Mouse (Mus musculus): ENCODE data around the gene Fam189a1. TPM values are rescaled to one million over a fixed set of nuclear protein-coding genes. Genes with fewer than 3 reads are reported as not detected.

Gene Fam189a1
- polyA plus RNA-seq, 1 experiment from 2014 or later: 0.26 TPM

DNA sequence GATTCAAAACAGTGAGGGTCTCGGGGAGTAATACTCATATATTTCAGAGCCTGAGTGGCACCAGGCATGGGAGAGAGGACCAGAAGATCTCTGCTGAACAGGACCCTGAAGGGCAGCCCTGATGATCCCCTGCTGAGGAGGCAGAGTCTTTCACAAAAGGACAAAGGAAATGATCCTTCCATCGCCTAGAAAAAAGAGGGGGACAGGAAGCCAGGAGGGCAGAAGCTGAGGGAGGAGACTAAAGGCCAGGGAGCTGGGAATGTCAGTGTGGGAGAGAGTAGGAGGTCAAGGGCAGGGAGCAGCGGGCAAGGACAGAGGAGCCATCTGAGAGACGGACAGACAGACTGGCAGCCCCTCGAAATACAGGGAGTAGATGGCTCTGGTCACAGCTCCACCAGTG is 91.7 kb downstream of the Fam189a1 start:
- no peaks in the 10 kb centered on the region for H3K9me3 ChIP-seq (replicated peaks; ENCODE audit: control insufficient read depth, low read length)
- no peak overlapping the region for H3K4me2 ChIP-seq (ENCODE audit: low read depth, low read length)
- H3K36me3 ChIP-seq (ENCODE audit: control insufficient read depth, insufficient read depth): no peaks in the 10 kb centered on the region
- H3K9ac ChIP-seq (ENCODE audit: low read length): no peak overlapping the region
- H3K27ac ChIP-seq (ENCODE audit: low read length): no peak overlapping the region
- no peak overlapping the region for H3K4me3 ChIP-seq (ENCODE audit: low read length)
- no peaks in the 10 kb centered on the region for H3K27me3 ChIP-seq (ENCODE audit: control insufficient read depth, insufficient read depth, low read length)
- ATAC-seq (replicated peaks; ENCODE audit: extremely low read depth, insufficient read depth, low FRiP score): no peak
- WGBS: 40% methylated on average over 5 of the region's 5 CpGs
- H3K4me1 ChIP-seq (ENCODE audit: control insufficient read depth, insufficient read depth, low read length): no peaks in the 10 kb centered on the region

- Histone ChIP-seq H3K4me3 (ENCODE audit: low read length) (no peak overlapping the region), H3K27ac (ENCODE audit: low read length) (no peak overlapping the region), H3K4me2 (ENCODE audit: low read depth, low read length) (no peak overlapping the region), H3K27me3 (ENCODE audit: control insufficient read depth, insufficient read depth, low read length) (no peaks in the 10 kb centered on the region), H3K9me3 (replicated peaks; ENCODE audit: control insufficient read depth, low read length) (no peaks in the 10 kb centered on the region), H3K36me3 (ENCODE audit: control insufficient read depth, insufficient read depth) (no peaks in the 10 kb centered on the region), H3K4me1 (ENCODE audit: control insufficient read depth, insufficient read depth, low read length) (no peaks in the 10 kb centered on the region), H3K9ac (ENCODE audit: low read length) (no peak overlapping the region)
- ATAC-seq (replicated peaks; ENCODE audit: extremely low read depth, insufficient read depth, low FRiP score): no peak
- 42% methylated on average over 3 of the region's 3 CpGs for WGBS
Measured at GRCm38 (mm10) chr7:65064096-65064495, 92.3 kb downstream of the Fam189a1 start.

DNA sequence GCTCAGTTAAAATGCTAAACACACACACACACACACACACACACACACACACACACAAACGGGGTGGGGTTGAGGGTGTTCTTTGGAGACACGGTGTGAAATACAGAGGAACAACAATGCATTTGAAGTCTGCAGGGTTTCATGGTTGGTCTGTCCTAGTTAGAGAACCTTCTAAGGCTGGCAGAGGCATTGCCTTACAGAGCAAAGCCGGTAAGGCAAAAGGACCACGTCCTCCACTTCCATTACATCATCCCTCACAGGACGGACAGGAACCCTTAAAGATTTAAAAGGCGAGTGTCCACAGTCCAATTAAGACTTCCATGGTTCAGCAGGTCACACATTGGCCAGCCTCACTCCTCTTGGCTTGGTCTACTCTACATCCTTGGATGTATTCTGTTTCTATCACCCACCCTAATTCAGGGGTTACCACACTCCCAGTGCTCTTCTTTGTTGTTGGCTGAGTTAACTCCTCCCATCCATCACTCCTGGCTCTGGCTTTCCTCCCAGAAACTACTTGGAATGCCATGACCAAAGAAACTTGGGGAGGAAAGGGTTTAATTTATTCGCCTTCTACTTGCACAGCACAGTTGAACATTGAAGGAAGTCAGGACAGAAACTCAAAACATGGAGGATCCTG is 96.1 kb downstream of the Fam189a1 start:
- Histone ChIP-seq H3K4me3 (ENCODE audit: low read length) (no peak overlapping the region), H3K27ac (ENCODE audit: low read length) (no peak overlapping the region), H3K27me3 (ENCODE audit: control insufficient read depth, insufficient read depth, low read length) (no peaks in the 10 kb centered on the region), H3K4me2 (ENCODE audit: low read depth, low read length) (no peak overlapping the region), H3K9me3 (replicated peaks; ENCODE audit: control insufficient read depth, low read length) (no peaks in the 10 kb centered on the region), H3K9ac (ENCODE audit: low read length) (no peak overlapping the region), H3K4me1 (ENCODE audit: control insufficient read depth, insufficient read depth, low read length) (no peaks in the 10 kb centered on the region), H3K36me3 (ENCODE audit: control insufficient read depth, insufficient read depth) (no peaks in the 10 kb centered on the region)
- no peak for ATAC-seq (replicated peaks; ENCODE audit: extremely low read depth, insufficient read depth, low FRiP score)
- WGBS: 76% methylated on average over 7 of the region's 7 CpGs

DNA sequence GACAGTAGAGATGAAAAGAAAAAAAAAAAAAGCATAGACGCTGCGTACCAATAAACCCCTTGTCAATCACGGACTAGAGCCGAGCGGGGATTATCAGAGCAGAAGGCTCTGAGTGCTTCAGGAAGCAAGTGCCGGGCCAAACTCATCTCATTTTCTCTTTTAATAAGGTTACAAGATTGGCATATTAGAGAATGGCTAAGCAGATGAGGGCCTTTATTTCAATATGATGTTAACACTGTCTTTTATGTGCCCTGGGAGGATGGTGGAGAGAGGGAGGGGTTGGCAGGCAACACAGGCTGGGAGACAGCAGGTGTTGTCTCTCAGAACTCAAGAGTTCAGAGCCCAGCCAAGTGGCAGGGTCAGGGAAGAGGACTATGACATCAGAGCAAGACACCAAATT is 99.5 kb downstream of the Fam189a1 start:
- WGBS: 74% methylated on average over 6 of the region's 6 CpGs
- no peak overlapping the region for H3K27ac ChIP-seq (ENCODE audit: low read length)
- no peak for ATAC-seq (replicated peaks; ENCODE audit: extremely low read depth, insufficient read depth, low FRiP score)

GRCm38 (mm10) chr7:65051986-65052385 is 104.4 kb downstream of the Fam189a1 start:
- Histone ChIP-seq H3K9me3 (replicated peaks; ENCODE audit: control insufficient read depth, low read length) (no peaks in the 10 kb centered on the region), H3K4me2 (ENCODE audit: low read depth, low read length) (no peak overlapping the region), H3K27ac (ENCODE audit: low read length) (no peak overlapping the region), H3K4me3 (ENCODE audit: low read length) (no peak overlapping the region), H3K27me3 (ENCODE audit: control insufficient read depth, insufficient read depth, low read length) (no peaks in the 10 kb centered on the region), H3K9ac (ENCODE audit: low read length) (no peak overlapping the region), H3K4me1 (ENCODE audit: control insufficient read depth, insufficient read depth, low read length) (no peaks in the 10 kb centered on the region), H3K36me3 (ENCODE audit: control insufficient read depth, insufficient read depth) (no peaks in the 10 kb centered on the region)
- WGBS: 61% methylated on average over 1 of the region's 1 CpGs
- ATAC-seq (replicated peaks; ENCODE audit: extremely low read depth, insufficient read depth, low FRiP score): no peak

More for the DNA sequence above, 99.5 kb downstream of the Fam189a1 start:
- no peak overlapping the region for H3K4me3 ChIP-seq (ENCODE audit: low read length)
- H3K4me2 ChIP-seq (ENCODE audit: low read depth, low read length): no peak overlapping the region
- no peaks in the 10 kb centered on the region for H3K9me3 ChIP-seq (replicated peaks; ENCODE audit: control insufficient read depth, low read length)
- no peaks in the 10 kb centered on the region for H3K27me3 ChIP-seq (ENCODE audit: control insufficient read depth, insufficient read depth, low read length)
- H3K9ac ChIP-seq (ENCODE audit: low read length): no peak overlapping the region
- no peaks in the 10 kb centered on the region for H3K36me3 ChIP-seq (ENCODE audit: control insufficient read depth, insufficient read depth)
- H3K4me1 ChIP-seq (ENCODE audit: control insufficient read depth, insufficient read depth, low read length): no peaks in the 10 kb centered on the region

GRCm38 (mm10) chr7:65049236-65049954 is 107.0 kb downstream of the Fam189a1 start:
- H3K36me3 ChIP-seq (ENCODE audit: control insufficient read depth, insufficient read depth): no peaks in the 10 kb centered on the region
- 86% methylated on average over 18 of the region's 18 CpGs for WGBS

DNA sequence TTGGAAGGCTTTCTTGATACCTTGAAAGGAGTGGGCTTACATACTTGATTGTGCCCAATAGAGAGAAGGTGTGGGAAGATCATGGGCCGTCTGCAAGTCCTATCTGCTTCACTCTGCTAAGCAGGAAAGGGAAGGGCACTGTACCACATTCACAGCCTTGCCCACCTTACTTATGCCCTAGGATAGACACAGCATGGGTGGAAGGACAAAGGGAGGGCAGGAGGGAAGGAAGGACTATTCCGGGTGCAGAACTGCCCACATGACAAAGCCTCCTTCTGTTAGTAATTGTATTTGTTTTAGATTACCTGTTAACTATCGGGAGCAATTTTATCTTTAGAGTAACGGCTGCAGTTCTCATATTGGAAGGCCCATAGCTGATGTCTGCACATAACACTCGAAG is 108.7 kb downstream of the Fam189a1 start:
- no peak overlapping the region for H3K27ac ChIP-seq (ENCODE audit: low read length)

More at GRCm38 (mm10) chr7:65049236-65049954, 107.0 kb downstream of the Fam189a1 start:
- H3K4me3 ChIP-seq (ENCODE audit: low read length): no peak overlapping the region
- no peaks in the 10 kb centered on the region for H3K4me1 ChIP-seq (ENCODE audit: control insufficient read depth, insufficient read depth, low read length)
- H3K4me2 ChIP-seq (ENCODE audit: low read depth, low read length): no peak overlapping the region
- no peak overlapping the region for H3K9ac ChIP-seq (ENCODE audit: low read length)
- no peak overlapping the region for H3K27ac ChIP-seq (ENCODE audit: low read length)
- ATAC-seq (replicated peaks; ENCODE audit: extremely low read depth, insufficient read depth, low FRiP score): no peak
- no peaks in the 10 kb centered on the region for H3K27me3 ChIP-seq (ENCODE audit: control insufficient read depth, insufficient read depth, low read length)
- no peaks in the 10 kb centered on the region for H3K9me3 ChIP-seq (replicated peaks; ENCODE audit: control insufficient read depth, low read length)

DNA sequence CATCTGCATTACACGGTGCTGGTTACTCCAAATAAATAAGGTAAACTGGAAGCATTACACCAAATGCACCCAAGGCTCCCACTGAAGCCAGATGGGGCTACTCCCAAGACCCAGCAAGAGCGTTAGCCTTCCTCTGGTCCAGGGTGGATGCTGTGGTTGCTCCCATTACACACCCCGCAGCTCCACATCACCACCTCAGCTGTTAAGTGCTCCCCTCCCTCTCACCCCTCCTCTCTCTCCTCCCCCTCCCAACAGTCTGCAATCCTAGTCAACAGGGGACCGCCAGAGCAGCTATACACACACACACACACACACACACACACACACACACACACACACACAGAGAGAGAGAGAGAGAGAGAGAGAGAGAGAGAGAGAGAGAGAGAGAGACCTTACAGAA is 109.7 kb downstream of the Fam189a1 start:
- WGBS: 59% methylated on average over 4 of the region's 4 CpGs

More for the DNA sequence above, 108.7 kb downstream of the Fam189a1 start:
- ATAC-seq (replicated peaks; ENCODE audit: extremely low read depth, insufficient read depth, low FRiP score): no peak
- Histone ChIP-seq H3K4me2 (ENCODE audit: low read depth, low read length) (no peak overlapping the region), H3K4me1 (ENCODE audit: control insufficient read depth, insufficient read depth, low read length) (no peaks in the 10 kb centered on the region), H3K9ac (ENCODE audit: low read length) (no peak overlapping the region), H3K27me3 (ENCODE audit: control insufficient read depth, insufficient read depth, low read length) (no peaks in the 10 kb centered on the region), H3K4me3 (ENCODE audit: low read length) (no peak overlapping the region), H3K9me3 (replicated peaks; ENCODE audit: control insufficient read depth, low read length) (no peaks in the 10 kb centered on the region), H3K36me3 (ENCODE audit: control insufficient read depth, insufficient read depth) (no peaks in the 10 kb centered on the region)
- 50% methylated on average over 5 of the region's 5 CpGs for WGBS

DNA sequence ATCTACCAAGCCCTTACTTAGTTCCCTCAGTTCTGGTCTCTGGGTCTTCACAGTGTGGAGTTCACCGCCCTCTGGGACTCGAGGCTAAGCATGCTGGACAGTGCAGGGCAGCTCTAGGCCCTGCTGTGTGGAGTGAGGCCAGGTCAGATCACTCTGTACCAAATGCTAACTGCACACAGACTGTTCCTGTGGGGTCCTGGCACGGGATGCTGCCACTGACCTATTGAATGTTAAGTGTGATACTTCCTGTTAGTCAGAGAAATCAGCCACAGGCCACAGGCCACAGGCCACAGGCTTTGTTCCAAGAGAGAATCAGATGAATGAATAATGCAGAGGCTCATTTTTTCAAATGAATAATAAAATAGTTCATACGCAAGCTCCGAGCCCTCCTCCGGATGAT is 112.1 kb downstream of the Fam189a1 start:
- Histone ChIP-seq H3K4me3 (ENCODE audit: low read length) (no peak overlapping the region), H3K4me2 (ENCODE audit: low read depth, low read length) (no peak overlapping the region), H3K27me3 (ENCODE audit: control insufficient read depth, insufficient read depth, low read length) (no peaks in the 10 kb centered on the region), H3K4me1 (ENCODE audit: control insufficient read depth, insufficient read depth, low read length) (no peaks in the 10 kb centered on the region), H3K9me3 (replicated peaks; ENCODE audit: control insufficient read depth, low read length) (no peaks in the 10 kb centered on the region), H3K27ac (ENCODE audit: low read length) (no peak overlapping the region), H3K9ac (ENCODE audit: low read length) (no peak overlapping the region), H3K36me3 (ENCODE audit: control insufficient read depth, insufficient read depth) (no peaks in the 10 kb centered on the region)
- no peak for ATAC-seq (replicated peaks; ENCODE audit: extremely low read depth, insufficient read depth, low FRiP score)
- WGBS: 73% methylated on average over 6 of the region's 6 CpGs

More for the DNA sequence above, 109.7 kb downstream of the Fam189a1 start:
- Histone ChIP-seq H3K4me3 (ENCODE audit: low read length) (no peak overlapping the region), H3K4me1 (ENCODE audit: control insufficient read depth, insufficient read depth, low read length) (no peaks in the 10 kb centered on the region), H3K27me3 (ENCODE audit: control insufficient read depth, insufficient read depth, low read length) (no peaks in the 10 kb centered on the region), H3K9ac (ENCODE audit: low read length) (no peak overlapping the region), H3K4me2 (ENCODE audit: low read depth, low read length) (no peak overlapping the region), H3K27ac (ENCODE audit: low read length) (no peak overlapping the region), H3K9me3 (replicated peaks; ENCODE audit: control insufficient read depth, low read length) (no peaks in the 10 kb centered on the region), H3K36me3 (ENCODE audit: control insufficient read depth, insufficient read depth) (no peaks in the 10 kb centered on the region)
- ATAC-seq (replicated peaks; ENCODE audit: extremely low read depth, insufficient read depth, low FRiP score): no peak

Measured in heart, embryonic 16.5 days (tissue).